Mouse (Mus musculus) megakaryocyte, embryonic 14.5 days (primary cell): Measurements from ENCODE around the gene Sema3f.

Source experiments
- FLI1 ChIP-seq: IDR thresholded peaks from 2 replicates; pipeline ENCODE4 v1.6.1; 2012; ENCODE audit warnings: low read length, inconsistent platforms, mixed read lengths
- GATA1 ChIP-seq: IDR thresholded peaks from 3 replicates; pipeline ENCODE4 v1.6.1; 2012; ENCODE audit warnings: mixed read lengths, low read length, inconsistent platforms, borderline replicate concordance

DNA sequence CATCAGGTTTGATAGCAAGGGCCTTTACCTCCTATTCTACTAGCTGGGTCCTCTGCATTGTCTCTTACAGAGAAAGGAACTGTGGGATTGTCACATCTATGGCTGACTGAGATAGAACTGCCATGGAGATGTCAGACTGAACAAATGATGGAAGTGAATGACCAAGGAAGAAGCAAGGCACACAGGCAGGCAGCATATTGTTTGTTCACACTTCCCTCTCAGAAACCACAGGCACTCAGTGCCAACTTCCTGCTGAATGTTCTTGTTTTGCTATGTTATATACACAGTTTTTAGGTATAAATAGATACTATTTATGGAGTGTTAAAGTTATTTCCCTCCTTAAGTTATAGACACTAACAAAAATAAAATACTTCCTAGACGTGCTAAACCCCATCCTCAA lies 37.0 kb upstream of the Sema3f start:
- TF ChIP-seq FLI1 (no peak), GATA1 (no peak)
